Mouse (Mus musculus) urinary bladder, postnatal 10 days (tissue): ENCODE results near the gene Rtca.

Experiments used
- DNase-seq: peaks from one replicate; pipeline ENCODE4 v3.0.0; 2022; ENCODE audit warnings: low spot score

The Rtca gene

DNA sequence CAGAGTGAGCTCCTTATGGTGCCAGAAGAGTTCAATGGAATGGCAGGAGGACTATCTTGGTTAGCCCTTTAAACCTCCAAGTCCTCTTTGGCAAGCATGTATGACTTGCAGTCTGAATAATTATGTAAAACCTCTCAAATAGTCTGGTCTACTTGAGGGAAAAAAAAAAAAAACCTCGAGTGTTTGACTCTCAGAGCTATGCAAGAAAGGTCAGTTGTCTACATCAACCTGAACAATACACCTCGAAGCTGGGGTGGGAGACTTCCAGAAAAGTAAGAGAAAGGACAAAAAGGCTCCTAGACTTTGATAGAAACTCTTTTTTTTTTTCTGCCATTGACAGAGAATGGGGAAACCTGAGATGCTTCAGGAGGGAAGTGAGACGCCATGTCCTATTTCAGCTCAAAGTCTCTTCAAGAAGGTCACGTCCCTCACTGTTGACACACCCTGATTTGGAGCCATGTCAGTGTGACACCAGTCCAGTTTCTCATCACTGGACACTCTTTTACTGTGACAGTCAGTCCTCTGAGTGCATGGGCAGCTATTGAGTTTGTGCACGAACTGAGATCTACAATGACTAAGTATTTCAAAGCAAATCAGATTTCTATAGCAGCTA is 31.2 kb downstream of the Rtca start:
- no peak for DNase-seq

DNA sequence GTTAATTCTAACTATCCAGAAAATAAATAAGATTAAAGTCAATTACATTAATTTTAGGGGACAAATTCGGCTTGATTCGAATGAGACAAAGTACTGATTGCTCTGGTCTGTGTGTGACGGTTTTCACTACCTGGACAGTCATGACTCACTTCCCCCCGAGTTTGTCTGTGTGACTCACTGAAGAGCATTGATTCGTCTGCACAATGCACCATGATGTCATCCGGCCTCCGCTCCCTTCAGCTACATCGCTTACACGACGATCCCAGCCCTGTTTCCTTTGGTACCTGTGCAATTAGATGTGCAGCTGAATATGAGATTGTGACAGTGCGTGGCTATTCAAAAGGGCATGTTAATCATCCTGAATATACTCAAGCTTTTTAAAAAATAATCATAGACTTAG is 33.4 kb downstream of the Rtca start:
- DNase-seq: no peak

DNA sequence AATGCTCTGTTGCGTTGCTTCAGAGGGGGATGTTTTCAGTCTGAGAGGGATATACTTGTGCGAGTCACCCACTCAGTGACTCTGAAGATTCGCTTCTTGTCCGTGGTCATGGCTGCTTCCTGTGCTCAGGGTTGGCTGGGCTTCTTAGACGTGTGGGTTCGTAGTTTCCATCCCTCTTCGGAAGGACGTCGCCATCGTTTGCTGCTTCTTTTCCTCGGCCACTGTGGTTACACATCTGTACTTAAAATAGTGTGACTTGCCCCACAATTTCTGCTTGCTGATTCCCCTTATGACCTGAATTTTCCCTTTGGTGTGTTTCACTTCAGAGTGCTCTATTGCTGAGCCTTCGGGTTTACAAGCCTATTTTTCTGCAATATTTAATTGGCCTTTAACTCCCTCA is 42.3 kb downstream of the Rtca start:
- DNase-seq: no peak

DNA sequence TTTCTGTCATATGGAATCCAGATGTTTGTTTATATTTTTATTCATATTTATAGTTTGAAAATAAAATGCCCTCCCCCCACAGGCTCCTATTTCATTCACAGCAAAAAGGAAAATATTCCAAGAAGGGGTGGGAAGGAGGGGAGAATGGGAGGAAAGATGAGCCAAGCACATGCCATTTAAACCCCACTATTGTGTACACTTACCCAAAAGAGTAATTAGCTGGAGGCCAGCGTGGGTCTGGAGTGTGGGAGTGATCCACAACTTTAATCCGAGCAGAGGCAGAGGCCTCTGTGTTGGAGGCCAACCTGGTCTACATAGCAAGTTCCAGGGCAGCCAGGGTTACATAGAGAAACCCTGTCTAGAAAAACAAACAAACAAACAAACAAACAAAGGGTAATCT is 43.7 kb downstream of the Rtca start:
- no peak for DNase-seq

DNA sequence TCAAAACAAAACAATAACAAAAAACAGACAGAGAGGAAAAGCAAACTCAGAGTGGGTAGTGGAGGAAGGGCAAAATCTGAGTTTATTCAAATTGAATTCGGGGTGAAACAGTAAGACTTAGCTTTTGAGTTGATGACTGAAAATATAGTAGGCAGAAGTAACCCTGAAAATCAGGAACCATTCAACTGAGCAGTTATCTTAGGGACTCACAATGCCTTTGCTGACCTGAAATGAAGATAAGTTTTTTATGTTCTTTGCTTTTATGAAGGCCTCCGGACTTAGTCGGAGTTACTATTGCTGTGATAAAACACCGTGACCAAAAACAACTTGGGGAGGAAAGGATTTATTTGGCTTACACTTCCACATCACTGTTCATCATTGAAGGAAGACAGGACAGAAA is 47.0 kb downstream of the Rtca start:
- DNase-seq: no peak

DNA sequence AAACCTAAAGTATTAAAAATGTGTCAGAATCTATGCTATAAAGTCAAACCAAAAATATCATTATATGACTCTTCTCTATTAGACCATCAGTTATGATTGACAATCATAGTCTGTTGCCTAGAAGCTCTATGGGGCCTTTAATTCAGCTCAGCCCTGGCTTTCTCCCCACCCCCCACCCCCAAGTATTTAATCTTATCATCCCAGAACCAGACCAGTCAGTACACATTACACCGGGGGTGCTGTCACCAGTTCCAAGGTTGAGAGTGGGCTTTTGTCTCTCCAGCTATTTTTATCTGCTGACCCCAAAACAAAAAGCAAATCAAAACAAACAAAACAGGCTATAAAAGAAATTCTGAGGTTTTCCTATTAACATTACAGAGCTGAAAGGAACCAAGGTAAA is 53.5 kb downstream of the Rtca start:
- no peak for DNase-seq

DNA sequence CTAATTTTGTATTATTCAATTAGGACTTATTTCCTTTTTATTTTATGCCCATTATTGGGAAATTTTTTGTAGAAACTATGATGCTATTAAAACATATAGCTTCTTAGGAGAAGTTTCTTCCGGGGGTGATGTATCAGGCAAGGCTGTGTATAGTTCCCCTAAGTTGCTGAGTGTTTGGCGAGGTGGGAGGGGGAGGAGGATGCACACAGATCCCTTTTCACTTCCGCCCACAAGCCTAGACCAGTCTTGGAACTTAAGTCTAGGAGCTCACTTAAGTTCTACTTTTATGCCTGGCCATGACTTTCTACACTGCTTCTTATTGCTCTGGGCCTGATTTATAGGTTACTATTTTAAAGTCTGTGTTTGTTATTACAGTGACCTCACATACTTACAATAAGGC is 57.3 kb downstream of the Rtca start:
- no peak for DNase-seq

DNA sequence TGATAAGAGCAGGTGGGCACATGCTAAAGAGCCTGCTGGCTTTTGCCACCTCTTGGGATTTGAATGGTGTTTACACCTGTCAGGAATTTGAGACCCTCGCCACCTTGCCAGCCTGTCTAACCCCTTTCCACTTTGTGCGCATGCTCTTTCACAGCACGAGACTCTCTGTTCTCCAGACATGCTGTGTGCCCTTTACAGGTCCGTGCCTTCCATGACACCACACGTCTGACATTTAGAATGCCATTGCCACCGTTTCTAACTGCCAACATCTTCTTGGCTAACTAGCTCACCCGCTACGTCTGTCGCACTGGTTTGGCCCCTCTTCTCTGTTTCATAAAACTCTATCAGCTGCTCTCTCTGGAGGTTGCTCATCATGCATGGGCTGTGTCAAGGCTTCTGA is 63.7 kb downstream of the Rtca start:
- no peak for DNase-seq

DNA sequence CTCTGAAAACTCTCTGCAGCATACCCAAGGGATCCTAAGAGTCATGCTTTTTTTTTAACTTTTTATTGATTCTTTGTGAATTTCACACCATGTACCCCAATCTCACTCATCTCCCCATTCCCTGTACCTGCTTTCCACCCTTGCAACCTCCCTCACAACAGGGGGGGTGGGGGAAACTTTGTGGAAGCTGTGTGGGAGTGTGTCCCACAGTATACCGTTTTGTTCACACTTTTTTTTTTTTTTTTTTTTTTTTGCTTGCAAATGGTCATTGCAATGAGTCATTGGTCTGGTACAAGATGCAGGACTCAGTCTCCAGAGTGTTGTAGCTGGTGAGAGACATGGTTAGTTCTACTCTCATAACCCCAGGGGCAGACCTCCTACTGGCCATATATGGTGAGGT is 65.2 kb downstream of the Rtca start:
- no peak for DNase-seq

DNA sequence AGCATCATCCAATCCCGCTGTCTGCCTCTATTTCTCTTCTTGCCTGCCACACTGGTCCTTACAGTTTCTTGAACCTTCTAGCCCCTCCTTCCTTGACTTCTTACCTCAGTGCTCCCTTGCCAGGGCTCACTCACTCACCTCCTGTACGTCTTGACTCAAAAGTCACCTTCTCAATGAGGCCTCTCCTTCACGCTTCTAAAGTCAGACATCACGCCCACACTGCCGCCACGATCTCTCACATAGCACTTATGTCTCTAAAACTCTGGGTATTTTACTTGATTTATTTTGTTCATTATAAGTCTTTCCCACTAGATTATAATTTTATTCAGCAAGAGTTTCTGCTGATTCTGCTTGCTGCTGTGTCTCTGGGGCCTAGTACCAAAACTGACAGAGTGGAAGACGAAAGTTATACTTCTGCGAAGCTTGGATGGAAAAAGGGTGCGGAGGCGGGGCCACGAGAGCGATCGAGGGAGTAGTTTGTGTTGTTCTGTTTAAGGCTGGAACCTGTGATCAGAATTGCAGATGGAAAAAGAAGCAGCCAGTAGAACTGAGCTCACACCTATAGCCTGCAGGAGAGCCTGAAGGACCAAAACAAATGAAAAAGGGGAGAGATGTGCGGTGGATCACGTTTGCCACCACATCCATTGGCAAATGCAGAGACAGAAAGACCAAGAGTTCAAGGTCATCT is 66.3 kb downstream of the Rtca start:
- no peak for DNase-seq

DNA sequence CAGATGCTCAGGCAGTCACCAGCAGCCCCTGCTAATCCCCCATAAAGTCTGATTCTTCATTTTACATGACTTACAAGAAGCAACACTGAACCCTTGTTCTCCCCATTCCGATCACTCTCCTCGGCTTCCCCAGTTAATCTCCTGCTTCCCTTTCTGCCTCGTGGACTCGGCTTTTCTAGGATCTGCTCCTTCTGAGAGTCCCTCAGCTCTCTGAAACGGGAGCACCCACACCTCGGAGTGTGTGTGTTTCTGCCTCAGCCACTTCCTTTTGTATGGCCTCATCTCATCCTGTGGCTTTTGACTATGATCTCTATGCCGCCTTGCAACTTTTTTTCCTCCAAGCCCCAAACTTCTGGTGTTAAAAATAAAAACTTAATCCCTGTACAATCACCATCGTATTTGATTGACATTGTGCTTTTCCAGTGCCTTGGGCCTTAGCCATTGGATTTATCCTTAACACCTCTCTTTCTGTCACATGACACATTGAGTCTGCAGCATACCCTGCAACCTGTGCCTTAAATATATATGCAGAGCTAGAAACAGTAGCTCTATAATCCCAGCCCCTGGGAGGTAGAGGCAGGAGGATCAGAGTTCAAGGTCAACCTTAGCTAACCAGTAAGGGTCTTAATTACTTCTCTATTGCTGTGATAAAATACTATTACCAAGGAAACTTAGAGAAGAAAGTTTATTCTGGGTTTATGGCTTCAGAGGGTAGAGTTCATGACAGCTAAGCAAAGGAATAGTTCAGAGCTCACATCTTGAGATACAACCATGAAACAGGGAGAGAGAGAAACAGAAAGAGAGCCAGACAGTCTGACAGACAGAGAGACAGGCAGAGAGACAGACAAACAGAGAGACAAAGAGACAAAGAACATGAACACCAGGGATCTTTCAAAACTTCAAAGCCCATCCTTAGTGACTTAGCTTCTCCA is 67.7 kb downstream of the Rtca start:
- DNase-seq: no peak
